Mouse (Mus musculus): ENCODE data around the gene Ifngr1.

The Ifngr1 gene

DNA sequence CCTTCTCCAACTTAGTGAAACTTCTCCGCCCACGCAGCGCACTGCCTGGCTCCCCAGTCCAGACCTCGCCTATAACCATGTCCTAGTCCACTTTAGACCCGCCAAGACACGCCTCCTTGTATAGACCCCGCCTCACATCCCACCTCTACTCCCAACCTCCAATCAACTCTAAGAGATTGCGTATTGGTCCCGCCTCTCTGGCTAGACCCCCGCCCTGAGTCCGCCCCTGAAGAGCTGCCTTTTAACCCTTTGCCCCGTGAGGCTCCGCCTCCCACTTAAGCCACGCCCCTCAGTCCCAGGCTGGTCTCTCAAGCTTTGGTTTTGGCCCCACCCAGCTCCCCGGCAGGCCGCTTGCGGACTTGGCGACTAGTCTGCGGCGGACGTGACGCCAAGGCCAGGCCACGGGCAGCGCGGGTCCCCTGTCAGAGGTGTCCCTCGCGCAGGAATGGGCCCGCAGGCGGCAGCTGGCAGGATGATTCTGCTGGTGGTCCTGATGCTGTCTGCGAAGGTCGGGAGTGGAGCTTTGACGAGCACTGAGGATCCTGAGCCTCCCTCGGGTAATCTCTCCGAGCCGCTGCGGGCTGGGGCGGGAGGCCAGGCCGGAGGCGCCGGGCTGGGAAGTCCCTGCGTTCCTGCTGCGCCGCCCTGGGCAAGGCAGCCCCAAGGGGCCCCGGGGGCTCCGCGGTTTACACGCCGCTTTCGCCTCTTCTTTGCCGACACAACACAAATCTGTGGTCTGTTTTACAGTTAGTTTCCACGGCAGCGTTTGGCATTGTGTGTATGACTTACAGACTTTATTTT is at the start of gene Ifngr1:
Ifngr1 (plus strand) TSS at position 309 of the 801 bp plus-strand sequence.
- DNase-seq: peak; percentile 100

DNA sequence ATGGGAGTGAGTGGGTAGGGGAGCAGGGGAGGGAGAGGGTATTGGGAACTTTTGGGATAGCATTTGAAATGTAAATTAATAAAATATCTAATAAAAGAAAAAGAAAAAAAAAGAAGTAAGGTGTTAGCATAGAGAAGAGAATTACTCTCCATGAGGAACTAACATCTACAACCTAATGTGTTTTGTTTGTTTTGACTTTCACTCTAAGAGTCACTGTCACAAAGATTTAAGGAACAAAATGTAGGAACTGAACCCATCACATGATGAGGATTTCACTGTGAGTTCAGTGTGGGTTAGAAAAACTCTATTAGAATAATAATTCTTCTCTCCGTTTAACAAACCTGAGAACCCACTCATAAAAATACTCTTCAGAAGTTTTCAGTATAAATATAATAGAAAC is 44.9 kb upstream of the Ifngr1 start:
- no peak for DNase-seq

DNA sequence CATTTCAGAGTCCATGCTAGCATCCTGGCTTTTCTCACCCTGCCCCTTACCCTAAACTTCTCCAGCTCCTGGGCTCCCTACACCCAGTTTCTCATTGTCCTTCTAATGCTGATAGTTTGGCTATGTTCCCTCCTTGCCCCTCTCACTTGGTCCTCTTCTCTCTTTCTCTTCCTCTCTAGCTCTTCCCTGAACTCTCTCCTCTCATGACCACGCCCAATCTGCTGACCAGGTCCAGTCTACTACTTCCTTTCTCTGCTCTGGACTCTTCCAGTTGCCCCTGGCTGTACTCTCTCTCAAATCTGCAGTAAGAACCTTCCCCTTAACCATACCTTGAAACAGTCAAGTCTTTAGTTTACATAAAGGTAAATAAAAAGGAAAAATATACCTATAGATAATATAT is 43.7 kb upstream of the Ifngr1 start:
- no peak for DNase-seq

DNA sequence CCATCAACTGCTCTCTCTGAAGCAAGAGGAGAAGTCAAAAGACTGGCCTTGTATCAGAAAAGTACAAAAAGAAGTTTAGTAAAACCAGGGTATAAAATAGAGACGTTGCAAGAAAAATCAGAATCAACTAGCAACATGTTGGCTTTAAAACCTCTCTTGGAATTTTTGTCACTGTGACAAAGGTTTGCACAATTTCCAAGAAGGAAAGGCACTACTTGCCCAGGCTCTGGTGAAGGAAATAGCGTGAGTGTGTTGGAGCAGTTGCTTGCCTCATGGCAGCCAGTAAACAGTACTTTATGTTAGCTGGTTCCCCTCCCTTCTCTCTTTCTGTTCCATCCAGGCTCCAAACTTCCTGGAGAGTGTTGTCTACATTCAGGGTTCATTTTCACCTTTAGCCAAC is 43.3 kb upstream of the Ifngr1 start:
- DNase-seq: no peak

DNA sequence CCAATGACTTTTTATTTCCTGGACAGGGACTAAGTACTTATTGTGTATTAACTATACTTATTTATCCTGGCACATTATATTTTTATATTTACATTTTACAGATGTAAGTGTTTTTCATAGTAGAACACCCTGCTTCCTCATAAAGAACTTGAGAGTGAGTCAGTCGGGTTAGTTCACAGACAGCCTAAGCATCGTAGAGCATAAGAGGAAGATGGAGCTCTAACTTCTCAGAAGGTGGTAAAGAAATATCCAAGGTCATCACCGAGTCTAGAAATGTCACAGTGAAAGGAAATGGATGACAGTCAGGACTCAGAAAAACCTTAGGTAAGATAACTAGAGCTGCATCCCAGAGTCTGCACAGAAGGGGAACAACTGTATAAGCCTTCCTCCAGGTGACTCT is 40.2 kb upstream of the Ifngr1 start:
- no peak for DNase-seq

DNA sequence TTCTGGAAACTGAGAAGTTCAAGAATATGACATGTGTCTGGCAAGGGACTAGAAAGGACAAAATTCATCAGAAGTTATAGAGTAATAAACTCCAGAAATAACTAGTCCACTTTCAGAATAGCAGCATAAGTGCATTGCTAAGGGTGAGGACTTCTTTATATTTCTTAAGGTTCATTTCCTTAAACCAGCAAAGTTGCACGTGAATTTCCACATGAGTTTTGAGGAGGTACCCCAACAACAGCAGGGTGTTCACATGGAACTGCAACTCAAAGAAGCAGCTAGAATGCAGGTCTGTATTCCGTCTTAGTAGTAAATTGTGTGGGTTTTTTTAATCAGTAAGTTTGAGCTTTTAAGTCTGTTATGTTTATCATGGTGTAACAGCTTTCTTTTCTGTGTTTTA is 37.9 kb upstream of the Ifngr1 start:
- DNase-seq: no peak

DNA sequence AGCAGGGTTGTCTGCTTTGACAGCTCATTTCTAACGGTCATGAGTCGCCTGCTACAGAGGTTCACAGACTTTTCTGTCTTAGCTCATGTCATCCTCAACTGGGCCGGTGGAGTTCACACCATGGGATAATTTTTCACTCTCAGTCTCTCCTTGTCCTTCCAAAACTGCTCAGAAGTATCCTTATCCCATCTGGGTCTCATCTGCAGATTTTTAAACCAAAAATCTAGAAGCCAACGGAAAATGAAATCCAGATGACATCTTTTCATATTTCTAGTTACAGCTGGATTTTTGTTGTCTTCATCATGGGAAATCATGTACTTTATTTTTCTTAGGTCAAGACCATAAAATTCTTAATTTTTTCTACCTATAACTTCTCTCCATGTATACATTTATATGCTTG is 34.1 kb upstream of the Ifngr1 start:
- no peak for DNase-seq

DNA sequence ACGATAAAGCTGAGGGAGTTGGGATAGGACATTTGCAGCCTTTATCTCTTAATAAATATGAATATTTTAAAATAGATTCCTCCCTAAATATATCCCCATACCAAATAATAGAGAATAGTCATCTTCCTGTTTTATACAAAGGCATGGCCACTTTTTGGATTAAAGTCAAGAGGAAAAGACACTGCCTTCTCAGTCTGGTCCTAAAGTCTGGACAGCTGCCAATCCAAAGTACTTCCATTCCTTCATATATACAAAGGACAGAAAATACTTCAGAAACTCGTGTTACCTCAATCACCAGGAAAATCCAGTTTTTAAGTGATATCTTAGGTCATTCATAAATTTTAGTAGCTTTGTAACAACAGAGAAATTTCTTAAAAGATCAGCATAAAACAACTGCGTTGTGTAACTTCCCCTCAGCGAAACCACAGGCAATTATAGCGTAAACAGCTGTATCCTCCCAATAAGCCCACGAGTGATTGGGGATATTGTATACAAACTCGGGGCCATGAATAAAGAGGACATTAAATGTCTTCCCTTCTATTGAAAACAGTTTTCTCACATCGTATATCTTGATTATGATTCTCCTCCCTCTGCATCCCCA is 32.1 kb upstream of the Ifngr1 start:
- DNase-seq: peak; percentile 23

DNA sequence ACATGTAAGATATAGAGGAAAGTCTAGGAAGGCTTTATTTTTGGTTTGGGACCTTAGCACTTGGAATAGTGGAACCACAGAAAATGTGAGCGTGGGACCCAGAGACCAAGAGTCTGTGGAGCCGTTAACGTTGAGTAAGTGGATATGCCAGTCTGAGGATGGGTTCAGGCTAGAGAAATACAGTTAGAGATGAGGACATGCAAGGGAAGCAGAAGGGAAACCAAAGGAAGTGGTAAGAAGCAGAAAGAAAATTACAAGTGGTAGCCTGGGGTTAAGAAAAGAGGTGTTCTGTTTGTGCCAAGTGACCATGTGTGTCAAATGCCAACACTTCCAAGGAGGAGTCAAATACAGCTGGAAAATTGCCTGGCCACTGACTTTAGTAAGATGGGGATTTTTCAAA is 29.2 kb upstream of the Ifngr1 start:
- DNase-seq: no peak

DNA sequence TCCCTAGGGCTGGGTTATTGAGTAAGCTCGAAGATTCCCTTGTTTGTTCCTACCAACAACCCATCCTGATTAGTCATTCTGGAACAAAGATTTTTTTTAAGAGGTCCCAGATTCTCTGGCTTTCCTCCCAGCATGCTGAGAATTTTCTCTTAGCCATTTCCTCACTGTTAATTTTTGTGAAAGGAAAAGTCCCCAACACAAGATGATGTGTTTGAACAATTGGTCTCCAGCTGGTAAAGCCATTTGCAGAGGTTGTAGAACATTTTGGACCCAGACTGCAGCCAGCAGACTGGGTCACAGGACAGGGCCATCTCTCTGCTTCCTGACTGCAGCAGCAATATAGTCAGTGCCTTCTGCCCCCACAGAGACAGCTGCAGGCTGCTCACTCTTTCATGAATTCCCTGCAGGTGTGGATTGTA is 28.3 kb upstream of the Ifngr1 start:
- DNase-seq: peak; percentile 70

DNA sequence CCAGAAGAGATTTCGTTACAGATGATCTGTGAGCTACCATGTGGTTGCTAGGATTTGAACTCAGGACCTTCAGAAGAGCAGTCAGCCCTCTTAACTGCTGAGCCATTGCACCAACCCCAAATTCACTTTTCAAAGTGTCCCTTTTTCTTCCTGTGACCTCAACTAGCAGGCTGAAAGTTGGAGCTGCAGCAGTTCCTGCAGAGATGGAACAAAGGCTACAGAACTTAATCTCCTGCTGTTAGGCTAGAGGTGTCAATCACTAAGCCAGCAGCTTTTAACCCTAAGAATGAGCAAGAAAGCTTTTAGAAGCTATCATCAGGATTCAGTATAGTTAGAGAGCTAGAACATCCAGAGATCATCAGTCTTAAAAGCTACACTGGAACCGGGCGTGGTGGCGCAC is 24.3 kb upstream of the Ifngr1 start:
- DNase-seq: no peak

DNA sequence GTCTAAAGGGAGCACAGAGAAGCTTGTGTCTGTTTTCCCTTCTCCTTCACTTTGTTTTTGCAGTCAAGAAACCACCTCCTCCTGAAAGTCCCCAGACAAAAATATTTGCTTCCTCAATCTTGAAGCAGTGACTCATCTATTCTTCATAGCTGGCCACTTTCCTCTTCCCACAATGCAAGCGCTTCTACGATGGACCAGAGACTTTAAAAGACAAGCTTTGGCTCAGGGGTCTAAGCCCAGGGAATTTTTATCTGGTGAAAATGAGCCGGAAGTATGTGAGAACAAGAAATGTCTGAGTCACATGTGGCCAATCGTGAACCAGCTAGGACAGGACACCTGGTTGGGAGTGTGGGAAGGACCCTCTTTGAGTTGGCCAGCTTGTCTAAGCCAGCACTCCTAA is 21.5 kb upstream of the Ifngr1 start:
- no peak for DNase-seq

DNA sequence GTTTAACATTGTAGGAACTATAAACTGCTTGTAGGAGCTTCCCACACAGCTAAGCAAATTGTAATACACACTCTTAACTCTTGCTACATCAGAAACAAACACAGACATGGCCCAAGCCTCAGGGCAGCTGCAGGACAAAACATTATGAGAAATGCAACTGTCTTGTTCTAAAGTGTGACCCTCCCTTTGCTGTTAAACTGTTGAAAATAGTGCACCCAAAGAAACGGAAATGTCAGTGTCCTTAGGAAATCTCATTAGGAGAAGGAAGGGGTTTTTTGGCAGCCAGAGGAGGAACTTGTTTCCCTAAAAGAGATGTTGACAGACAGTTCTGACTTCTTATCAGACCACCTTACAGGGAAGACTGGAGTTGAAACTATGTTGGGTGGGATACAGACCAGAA is 21.0 kb upstream of the Ifngr1 start:
- DNase-seq: no peak

DNA sequence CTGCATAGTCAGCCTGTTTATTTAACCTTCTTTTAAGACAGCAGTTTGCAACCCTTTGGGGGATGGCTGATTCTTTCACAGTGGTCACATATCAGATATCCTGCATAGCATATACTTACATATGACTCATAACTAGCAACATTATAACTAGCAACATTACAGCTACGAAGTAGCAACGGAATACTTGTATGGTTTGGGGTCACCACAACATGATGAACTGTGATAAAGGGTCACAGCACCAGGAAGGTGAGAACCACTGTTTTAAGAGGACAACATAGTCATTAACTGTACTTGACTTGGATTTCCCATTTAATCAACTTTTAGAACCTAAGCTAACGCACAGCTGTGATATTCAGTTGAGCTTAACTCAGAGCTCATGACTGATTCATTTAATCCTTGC is 14.2 kb upstream of the Ifngr1 start:
- no peak for DNase-seq

DNA sequence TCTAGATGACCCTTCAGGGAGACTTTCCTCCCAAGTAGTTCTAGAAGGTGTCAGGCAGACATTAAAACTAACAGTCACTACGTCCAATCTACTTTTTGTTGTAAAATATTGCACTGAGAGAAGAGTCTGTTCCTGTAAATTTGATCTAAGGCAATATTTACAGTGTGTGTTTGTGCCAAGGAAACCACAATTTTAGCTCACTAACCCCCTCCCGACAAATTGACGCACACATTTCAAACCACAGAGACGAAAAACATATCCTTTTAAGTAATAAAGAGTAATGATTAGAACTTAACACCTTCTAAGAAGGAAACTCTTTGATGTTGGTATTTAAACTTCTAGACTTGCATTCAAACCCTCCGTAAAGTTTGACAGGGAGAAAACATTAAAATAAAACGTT is 13.7 kb upstream of the Ifngr1 start:
- DNase-seq: no peak

DNA sequence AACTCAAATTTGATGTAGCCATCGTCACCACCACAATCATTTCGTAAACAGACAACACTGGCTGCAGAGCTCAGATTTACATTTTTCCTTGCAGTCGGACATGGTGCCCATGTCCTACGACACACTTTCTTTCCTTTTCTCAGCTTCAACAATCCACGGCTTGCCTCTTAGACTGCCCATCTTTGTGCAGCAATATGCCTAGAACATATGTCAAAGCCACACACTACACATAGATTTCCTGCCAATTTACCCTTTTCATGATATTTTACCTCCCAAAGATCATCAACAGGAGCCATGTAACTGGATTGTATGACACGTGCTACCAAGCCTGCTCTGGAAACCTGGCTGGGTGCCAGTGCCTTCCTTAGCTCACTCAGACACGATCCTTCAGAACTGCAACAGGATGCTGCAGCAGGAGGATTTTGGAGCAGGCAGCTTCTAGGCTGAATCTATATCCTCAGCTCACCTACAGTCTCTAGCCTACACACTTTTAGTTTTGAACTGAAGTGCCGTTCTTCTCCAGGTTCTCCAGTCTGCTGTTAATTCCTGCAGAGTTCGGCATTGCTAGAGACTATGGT is 13.3 kb upstream of the Ifngr1 start:
- DNase-seq: peak; percentile 49

DNA sequence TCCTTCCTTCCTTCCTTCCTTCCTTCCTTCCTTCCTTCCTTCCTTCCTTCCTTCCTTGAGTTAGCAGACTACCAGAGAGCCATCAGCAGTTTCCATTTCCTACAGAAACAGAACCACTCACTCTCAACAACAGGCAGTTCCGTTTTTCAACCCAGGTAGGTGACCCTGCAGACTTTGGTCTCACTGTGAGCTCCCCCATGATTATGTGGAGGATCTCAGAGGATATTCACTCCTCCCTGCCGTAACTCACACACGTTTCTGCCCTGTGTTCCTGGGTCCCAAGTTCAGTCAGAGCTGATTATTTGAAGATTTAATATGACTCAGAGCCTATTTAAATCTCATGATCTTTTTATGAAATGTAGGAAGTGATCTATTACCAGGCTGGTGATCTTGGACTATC is 11.1 kb upstream of the Ifngr1 start:
- no peak for DNase-seq

DNA sequence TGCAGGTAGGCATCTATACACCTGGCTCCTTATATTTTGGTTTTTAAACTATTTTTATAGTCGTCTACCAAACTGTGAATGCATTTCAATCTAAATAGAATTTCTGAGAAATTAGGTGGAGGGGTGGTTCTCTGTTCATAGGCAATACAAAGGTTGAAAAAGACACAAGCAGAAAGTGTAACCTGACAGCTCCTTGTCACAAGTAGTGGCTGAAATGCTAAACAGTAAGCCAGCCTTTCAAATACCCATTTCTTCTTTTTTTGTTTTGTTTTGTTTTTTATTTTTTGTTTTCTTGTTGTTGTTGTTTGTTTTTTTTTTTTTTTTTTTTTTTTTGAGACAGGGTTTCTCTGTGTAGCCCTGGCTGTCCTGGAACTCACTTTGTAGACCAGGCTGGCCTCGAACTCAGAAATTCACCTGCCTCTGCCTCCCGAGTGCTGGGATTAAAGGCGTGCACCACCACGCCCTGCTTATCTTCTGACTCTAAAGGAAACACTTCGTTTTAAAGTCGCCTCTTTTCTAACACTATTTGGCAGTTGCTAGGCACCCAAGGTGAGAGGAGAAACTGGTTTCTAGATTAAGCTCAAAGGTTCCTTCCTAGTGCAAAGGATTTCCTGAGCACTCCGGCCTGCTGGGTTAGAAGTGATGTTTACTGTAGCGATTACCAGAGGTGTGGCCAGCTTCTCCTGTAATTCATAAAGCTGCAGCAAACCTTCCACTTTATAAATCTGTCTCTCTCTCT is 9.7 kb upstream of the Ifngr1 start:
- DNase-seq: no peak

DNA sequence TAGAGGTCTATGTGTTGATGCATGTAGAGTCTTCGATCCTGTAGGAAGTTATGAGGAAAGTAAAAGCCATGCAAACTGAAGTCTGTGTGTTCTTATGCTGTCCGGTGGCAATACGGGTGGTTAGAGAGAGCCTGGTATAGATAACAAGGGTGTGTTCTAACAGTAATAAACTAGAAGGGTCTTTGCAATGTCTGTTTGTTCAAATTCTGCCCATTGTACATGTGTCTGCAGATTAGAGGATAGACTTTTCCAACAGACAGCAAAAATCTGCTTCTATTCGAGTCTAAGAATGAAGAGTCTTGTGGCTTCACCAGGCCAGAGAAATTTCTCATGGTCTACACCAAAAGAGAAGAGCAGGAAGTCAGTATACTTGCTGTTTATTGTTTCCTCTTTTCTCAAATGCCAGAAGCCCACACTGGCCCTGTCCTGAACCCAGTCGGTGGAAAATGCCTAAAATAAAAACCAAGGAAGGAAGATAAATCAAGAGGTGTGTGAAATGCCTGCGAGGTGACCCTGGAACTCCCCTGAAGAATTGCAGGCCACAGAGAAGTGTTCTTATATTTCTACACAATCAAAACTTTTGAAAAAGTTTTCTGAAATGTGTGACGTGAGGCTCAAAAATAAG is 8.8 kb upstream of the Ifngr1 start:
- DNase-seq: no peak

DNA sequence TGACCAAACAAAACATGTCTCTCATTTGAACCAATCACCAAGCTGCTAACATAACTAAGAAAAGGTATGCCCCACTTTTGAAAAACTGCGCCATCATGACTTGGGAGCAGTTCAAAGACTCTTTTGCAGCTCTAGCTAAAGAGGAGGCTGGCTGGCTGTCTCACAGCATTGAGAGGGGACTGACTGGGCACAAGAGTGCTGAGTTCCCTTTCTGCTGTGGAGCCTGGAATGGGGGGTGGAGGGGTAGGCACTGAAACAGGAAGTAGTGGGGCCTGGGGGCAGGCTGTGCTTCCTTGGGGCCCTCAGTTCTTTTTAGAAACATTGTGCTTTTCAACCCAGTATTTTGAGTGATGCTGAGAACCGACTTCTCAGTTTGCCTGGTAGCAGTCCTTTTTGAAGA is 7.7 kb upstream of the Ifngr1 start:
- DNase-seq: no peak

DNA sequence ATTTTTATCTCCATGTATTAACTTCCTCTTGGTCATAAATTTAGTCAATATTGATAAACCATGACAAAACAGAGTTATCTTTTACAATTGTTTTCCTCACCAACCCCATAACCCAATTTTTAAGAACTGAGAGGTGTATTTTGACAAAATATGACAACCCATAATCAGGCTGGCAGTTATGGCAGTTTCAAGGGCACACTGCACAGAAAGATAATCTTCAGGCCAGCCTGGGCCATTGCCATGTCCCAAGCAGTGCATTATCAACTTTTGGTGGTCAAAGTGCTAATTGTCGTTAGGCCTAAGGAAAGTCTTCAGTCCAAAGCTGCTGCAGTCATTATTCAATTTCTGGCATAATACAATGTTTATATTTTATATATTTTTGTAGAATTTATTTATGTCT is 6.9 kb upstream of the Ifngr1 start:
- DNase-seq: no peak

DNA sequence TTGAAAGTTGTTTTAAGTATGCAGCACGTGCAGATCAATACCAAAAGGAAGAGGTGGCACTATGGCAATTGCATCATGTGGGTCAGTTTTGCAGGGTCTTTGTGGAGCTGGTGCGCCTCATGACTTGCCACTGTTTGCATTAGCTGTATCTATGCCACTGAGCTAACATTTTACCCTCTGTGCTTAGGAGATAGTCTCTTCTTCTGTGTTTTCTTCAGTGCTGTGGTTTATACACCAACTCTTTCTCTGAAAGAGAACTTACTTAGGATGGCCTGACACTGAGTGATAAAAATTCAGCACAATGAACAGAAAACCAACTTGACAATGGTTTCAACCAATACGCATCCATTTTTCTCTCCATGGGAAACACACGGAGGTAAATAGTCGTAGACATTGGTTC is 5.9 kb upstream of the Ifngr1 start:
- no peak for DNase-seq

DNA sequence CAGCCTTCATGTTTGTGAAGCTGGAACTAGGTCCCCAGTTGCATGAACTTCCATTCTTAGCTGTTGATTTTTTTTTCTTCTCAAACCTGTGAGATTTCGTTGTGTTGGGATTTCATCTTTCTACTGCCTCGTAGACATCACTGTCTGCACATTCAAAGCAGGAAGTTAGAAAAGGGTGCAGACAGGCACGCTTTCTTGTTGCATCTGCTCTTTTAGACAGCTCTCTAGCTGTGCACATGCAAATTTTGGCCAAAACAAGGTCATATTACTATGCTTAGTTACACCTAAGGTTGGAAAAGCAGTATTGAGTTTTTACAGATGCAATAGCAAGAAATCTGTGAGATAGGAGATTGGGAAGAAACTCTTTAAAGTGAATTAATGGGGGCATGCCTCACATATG is 4.5 kb upstream of the Ifngr1 start:
- DNase-seq: no peak
